Mouse (Mus musculus) spleen, adult 2 months (tissue): ENCODE results near the gene Col18a1. TPM values are rescaled to one million over a fixed set of nuclear protein-coding genes. Genes with fewer than 3 reads are reported as not detected.

Experiments
- DNase-seq, 2 experiments: peaks; one replicate each; pipeline versions ENCODE4 v3.0.0 to v3.0.0-alpha.2; 2012 to 2021; ENCODE audit warnings: low spot score in 2 of 2, low read depth in 1 of 2
- H3K27ac ChIP-seq: fragments of 200-500 bp; 2 replicates; pipeline ENCODE4 v1.5.1; 2012; ENCODE audit warnings: low read length, inconsistent platforms; ENCODE audit not compliant: insufficient read depth
- H3K27me3 ChIP-seq: fragments of 200-500 bp; 2 replicates; pipeline ENCODE4 v1.6.1; 2012; ENCODE audit warnings: mild to moderate bottlenecking, moderate library complexity, low read length, inconsistent platforms; ENCODE audit not compliant: control insufficient read depth, insufficient read depth
- H3K36me3 ChIP-seq: fragments of 200-500 bp; 2 replicates; pipeline ENCODE4 v1.6.1; 2012; ENCODE audit warnings: mild to moderate bottlenecking, low read length, inconsistent platforms; ENCODE audit not compliant: control insufficient read depth, insufficient read depth
- H3K4me1 ChIP-seq: fragments of 200-500 bp; 2 replicates; pipeline ENCODE4 v1.6.1; 2011; ENCODE audit warnings: inconsistent platforms; ENCODE audit not compliant: control insufficient read depth, insufficient read depth, insufficient read length
- H3K4me3 ChIP-seq: fragments of 200-500 bp; 2 replicates; pipeline ENCODE4 v1.5.1; 2011; ENCODE audit warnings: mild to moderate bottlenecking, inconsistent platforms; ENCODE audit not compliant: insufficient read depth, insufficient read length; ENCODE audit errors: extremely low read depth
- CTCF ChIP-seq: fragments of 200-500 bp; IDR thresholded peaks from 2 replicates; pipeline ENCODE4 v1.5.1; 2011; ENCODE audit warnings: mild to moderate bottlenecking, inconsistent platforms; ENCODE audit not compliant: insufficient read depth, insufficient read length, insufficient replicate concordance; ENCODE audit errors: extremely low read depth
- POLR2A ChIP-seq: fragments of 200-500 bp; IDR thresholded peaks from 2 replicates; pipeline ENCODE4 v1.6.1; 2011; ENCODE audit warnings: low read depth, low read length, inconsistent platforms
- WGBS: fragments of 180-500 bp; shearing (Covaris S2); methylation state at CpG from one replicate; pipeline ENCODE4 v1.1.7; 2018; 5-methylcytosine and 5-hydroxymethylcytosine counted together
- polyA plus RNA-seq: library from polyadenylated mRNA; depleted of rRNA; stranded (reverse); fragments of >200 nt; gene quantifications from 2 replicates; pipeline ENCODE4 v1.2.3, GENCODE M21; 2012

The Col18a1 gene
- polyA plus RNA-seq, 1 experiment, result 15.0 TPM

DNA sequence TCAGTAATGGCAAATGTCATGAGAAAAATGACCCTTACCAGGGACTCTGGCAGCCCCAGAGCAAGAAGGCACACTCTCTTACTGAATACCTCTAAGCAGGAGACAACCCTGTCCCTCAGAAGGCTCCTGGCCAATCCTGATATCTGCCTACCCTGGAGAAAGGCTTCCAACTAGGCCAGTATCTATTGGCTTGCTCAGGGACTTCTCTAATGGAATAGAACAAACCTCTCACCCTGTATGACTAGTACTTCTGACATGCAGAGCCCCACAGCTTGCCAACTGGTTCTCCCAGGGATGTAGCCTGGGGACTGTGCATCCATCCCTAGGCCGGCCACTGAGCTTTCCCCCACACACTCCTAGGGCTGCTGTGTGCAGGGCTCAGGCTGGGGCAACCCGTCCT, 67.7 kb downstream of the Col18a1 start:
- 95% methylated on average over 2 of the region's 2 CpGs for WGBS
- TF ChIP-seq POLR2A (no peak), CTCF (no peak)
- DNase-seq, result no peak

DNA sequence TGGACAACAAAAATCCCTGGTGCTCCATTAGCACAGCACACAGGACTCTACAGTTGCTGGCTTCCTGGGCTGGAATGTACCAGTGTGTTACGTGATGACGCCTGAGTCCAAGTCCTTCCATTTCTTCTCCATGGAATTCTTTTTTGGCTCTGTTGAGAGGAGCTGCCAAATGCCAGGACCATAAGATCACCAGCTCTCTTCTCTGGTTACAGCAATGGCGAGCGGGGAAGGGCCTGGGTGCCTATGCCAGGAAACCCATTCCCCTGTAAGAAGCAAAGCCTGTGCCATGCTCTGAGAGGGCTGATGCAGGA, 68.5 kb downstream of the Col18a1 start:
- TF ChIP-seq POLR2A, result no peak
- no peak for TF ChIP-seq CTCF
- DNase-seq, result no peak
- Histone ChIP-seq H3K4me1 (no peaks in the 10 kb centered on the region), H3K27ac (no peak overlapping the region), H3K4me3 (no peak overlapping the region), H3K36me3 (no peaks in the 10 kb centered on the region), H3K27me3 (no peaks in the 10 kb centered on the region)
- 93% methylated on average over 4 of the region's 4 CpGs for WGBS

More for the DNA sequence above, 67.7 kb downstream of the Col18a1 start:
- Histone ChIP-seq H3K4me3 (no peak overlapping the region), H3K36me3 (no peaks in the 10 kb centered on the region), H3K4me1 (no peaks in the 10 kb centered on the region), H3K27ac (no peak overlapping the region), H3K27me3 (no peaks in the 10 kb centered on the region)

DNA sequence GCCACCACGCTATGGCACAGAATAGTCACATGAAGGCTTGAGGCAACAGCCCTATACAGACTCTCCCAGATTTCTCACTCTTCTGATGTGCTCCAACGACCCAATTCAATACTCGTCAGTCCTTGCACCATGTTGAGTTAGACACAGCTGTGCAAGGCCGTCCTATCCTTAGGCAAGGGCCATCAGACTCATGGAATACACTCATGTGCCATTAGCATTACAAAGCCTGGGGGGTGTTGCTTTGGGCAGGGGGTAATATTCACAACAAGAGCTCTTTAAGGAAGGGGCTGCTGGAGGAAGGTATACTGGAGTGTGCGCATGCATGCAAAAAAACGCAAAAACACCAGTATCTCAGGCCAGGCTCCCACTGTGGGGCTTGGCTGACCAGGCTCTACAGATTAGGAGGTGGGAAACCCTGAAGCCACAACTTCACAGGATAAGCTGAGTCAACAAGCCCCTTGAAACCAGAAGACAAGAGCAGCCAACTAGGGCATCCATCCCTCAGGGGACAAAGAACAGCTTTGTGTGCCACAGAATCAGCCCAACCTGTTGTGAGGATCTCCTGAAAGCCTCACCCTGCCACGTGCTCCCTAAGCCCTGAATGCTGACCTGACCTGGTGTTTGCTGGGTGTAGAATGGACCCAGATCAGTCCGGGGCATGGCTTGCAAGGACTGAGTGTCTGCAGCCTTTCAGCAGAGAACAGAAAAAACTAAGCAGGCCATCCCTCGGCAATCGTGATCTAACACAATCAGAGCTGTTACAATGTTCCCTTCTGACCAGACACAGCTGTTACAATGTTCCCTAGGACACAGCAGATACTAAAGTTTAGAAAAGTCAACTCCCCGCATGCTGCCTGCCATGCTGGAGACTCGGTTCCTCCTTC, 69.1 kb downstream of the Col18a1 start:
- Histone ChIP-seq H3K27me3 (no peaks in the 10 kb centered on the region), H3K4me3 (no peak overlapping the region), H3K36me3 (no peaks in the 10 kb centered on the region), H3K27ac (no peak overlapping the region), H3K4me1 (no peaks in the 10 kb centered on the region)
- whole genome bisulfite sequencing, result 88% methylated on average over 12 of the region's 12 CpGs
- TF ChIP-seq CTCF, result no peak
- TF ChIP-seq POLR2A, result no peak
- no peak for DNase-seq

DNA sequence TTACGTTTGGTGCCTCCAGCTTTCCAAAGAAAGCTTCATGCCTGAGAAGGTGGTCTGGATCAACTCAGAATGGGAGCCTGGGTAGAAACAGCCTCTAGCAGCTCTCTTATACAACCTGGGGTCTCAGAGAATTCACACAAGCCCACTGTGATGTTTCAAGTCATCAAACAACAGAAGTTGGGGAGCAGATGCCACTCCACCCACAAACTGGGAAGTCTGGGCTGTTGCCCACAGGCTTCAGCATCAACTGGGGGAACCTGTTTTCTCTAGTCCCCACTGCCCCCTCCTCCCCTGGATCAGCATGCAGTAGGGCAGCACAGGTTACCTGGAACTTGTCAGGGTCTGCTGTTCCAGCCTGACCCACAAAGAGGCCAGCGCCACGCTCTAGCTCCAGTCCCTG, 70.7 kb downstream of the Col18a1 start:
- H3K36me3 ChIP-seq, result no peaks in the 10 kb centered on the region
- TF ChIP-seq CTCF, result no peak
- no peak for TF ChIP-seq POLR2A
- H3K27ac ChIP-seq, result no peak overlapping the region
- 94% methylated on average over 3 of the region's 3 CpGs for WGBS
- no peak for DNase-seq
- H3K4me1 ChIP-seq, result no peaks in the 10 kb centered on the region
- H3K27me3 ChIP-seq, result no peaks in the 10 kb centered on the region
- no peak overlapping the region for H3K4me3 ChIP-seq

DNA sequence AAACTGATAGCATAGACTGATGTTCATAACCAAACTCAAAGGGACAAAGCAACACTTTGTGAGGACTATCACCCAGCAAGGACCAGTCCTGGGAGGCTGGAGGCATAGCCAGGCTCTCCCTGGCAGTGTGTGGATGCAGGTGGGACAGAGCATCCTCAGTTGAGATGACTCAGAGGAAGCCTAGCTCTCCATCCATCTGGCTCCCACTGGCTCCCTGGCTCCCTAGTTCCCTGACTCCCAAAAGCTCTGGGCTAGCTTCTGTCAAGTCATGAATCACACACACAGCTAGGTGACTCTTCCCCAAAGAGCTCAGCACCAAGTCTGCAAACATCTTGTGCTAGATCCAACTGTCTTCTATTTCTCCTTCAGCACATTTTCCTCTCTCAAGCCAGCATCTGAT, 72.5 kb downstream of the Col18a1 start:
- no peak overlapping the region for H3K27ac ChIP-seq
- H3K4me1 ChIP-seq, result no peaks in the 10 kb centered on the region

DNA sequence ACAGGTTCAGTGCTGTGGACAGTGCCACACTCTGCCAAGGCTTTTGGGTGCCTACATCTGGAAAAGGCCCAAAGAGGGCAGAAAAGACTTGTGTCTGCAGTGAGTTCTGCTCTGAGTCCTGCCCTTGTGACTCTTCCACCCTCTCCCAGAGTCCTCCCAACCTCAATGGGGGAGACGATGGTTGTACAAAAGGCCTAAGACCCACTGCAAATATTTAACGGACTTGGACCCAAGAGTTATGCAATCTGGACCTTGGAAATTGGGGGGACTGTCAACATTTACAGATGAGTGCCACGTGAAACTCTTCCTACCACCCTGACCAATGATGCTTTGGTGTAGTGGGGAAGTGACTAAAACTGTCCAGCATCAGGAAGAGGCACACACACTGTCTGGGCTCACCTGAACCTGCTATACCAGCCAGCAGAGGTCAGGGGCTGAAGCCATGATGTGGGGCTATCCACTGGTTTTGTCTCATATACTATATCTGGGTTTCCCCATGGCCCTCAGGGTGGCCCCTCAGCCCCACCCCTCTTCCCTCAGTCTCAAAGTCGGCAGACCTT, 74.7 kb downstream of the Col18a1 start:
- Histone ChIP-seq H3K27me3 (no peaks in the 10 kb centered on the region), H3K27ac (no peak overlapping the region), H3K4me1 (no peaks in the 10 kb centered on the region), H3K36me3 (no peaks in the 10 kb centered on the region), H3K4me3 (no peak overlapping the region)
- 73% methylated on average over 4 of the region's 4 CpGs for WGBS
- TF ChIP-seq POLR2A, result no peak
- TF ChIP-seq CTCF, result no peak
- no peak for DNase-seq

More for the DNA sequence above, 72.5 kb downstream of the Col18a1 start:
- TF ChIP-seq CTCF (no peak), POLR2A (no peak)
- DNase-seq, result no peak
- no peaks in the 10 kb centered on the region for H3K36me3 ChIP-seq
- H3K27me3 ChIP-seq, result no peaks in the 10 kb centered on the region
- no peak overlapping the region for H3K4me3 ChIP-seq

DNA sequence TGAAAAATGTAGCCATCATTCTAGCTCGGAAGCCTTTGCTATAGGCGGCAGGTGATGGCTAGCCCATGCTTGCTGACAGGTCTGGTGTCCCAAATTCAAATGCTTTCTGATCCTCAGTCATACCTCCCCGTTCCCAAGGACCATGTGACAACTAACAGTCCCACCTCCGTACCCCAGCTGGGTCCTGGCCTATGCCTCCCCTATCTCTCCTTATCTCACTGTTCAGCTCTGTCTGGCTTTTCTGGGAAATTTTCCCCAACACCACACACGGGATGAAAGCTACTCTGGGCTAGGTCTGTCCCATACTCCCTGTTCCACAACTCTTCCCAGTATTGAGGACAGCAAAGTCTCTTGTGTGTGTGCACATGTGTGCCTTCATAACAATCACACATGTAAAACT, 76.3 kb downstream of the Col18a1 start:
- no peak for DNase-seq
- no peak overlapping the region for H3K27ac ChIP-seq
- H3K4me1 ChIP-seq, result no peaks in the 10 kb centered on the region
- H3K36me3 ChIP-seq, result no peaks in the 10 kb centered on the region
- H3K27me3 ChIP-seq, result no peaks in the 10 kb centered on the region
- no peak for TF ChIP-seq POLR2A
- no peak for TF ChIP-seq CTCF
- WGBS, result 80% methylated on average over 5 of the region's 5 CpGs
- H3K4me3 ChIP-seq, result no peak overlapping the region
